Mouse (Mus musculus): ENCODE results near the gene Adnp. TPM values are rescaled to one million over a fixed set of nuclear protein-coding genes. Genes with fewer than 3 reads are reported as not detected.

The Adnp gene
- total and polyA plus RNA-seq, 3 experiments: 1.1 to 90.8 (median 45.6) TPM

DNA sequence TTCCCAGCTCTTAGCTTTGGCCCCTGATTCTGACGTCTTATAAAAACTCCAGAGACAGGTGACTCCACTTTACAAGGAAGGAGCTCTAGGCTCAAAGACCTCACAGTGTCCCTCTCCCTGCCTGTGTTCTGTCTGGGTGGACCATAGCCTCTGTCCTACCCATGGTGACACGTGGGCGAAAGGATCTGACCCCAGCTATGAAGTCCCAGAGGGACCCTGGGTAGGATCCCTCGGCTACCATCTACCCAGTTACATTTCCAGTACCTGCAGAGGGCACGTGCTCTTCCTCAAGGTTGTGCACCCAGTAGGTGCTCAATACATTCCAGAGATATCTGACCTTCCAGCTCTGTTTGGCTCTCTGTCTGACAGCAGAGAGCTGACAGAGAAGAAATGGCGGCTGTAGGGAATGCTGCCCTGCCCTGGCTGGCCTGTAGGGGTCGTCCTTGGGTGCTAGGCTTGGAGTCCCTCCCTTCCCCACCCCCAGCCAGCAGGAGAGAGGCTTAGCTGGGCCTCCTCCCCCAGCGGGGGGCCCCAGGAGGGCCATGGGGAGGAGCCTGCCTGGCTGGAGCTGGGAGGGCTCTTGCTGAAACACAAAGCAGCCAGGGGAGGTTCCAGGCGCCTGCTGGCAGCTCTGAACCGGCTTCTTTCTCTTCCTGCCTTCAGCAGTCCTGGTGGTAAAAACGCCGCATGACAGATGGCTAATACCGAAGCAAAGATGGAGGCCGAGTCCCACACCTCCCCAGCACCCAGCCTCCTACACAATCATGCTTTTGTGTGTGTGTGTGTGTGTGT is 52.6 kb downstream of the Adnp start:
- Histone ChIP-seq H3K4me3 (ENCODE audit: low read depth, low read length) (peak overlapping the region; percentile 69), H3K4me1 (ENCODE audit: insufficient read depth, low read depth, low read length) (peaks cover 50% of the 10 kb centered on the region), H3K36me3 (replicated peaks) (peaks cover 39% of the 10 kb centered on the region), H3K27me3 (ENCODE audit: insufficient read depth, low read length) (peaks cover 9% of the 10 kb centered on the region), H3K9me3 (replicated peaks) (no peaks in the 10 kb centered on the region)
- ATAC-seq (ENCODE audit: extremely low read depth, insufficient number of reproducible peaks, low FRiP score, poor library complexity, severe bottlenecking) (peak; percentile 99), DNase-seq (ENCODE audit: low spot score) (peak; percentile 99)
- no peak for TF ChIP-seq TAL1 (conservative IDR thresholded peaks at IDR 0.05; ENCODE audit: low read depth, low read length)
- TF ChIP-seq CTCF (IDR thresholded peaks at IDR 0.05; ENCODE audit: low read depth, low read length): peak; percentile 88
- no peak for TF ChIP-seq GATA2 (IDR thresholded peaks at IDR 0.05; ENCODE audit: borderline replicate concordance, low read depth, low read length)

DNA sequence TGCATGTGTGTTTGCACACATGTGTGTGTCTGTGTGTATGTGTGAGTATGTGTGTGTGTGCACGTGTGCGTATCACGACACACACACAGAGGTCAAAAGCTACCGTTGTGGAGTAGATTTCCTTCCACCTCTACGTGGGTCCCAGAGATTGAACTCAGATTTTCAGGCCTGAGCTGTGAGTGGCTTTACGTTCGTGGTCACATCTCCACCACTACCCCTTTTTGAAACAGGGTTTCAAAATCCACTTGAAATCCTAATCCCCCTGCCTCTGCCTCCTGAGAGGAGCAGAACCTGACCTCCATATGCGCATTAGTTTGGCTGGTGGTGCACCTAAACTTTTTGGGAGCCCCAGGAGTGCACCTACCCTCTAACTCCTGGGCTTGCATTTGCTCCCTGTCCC is 57.7 kb downstream of the Adnp start:
- DNase-seq (ENCODE audit: low spot score): no peak
- Histone ChIP-seq H3K9me3 (replicated peaks) (no peaks in the 10 kb centered on the region), H3K4me1 (ENCODE audit: insufficient read depth, low read depth, low read length) (peaks cover 28% of the 10 kb centered on the region), H3K4me3 (ENCODE audit: low read depth, low read length) (no peak overlapping the region), H3K27me3 (ENCODE audit: insufficient read depth, low read length) (no peaks in the 10 kb centered on the region), H3K36me3 (replicated peaks) (peaks cover 61% of the 10 kb centered on the region)
- no peak for ATAC-seq (ENCODE audit: extremely low read depth, insufficient number of reproducible peaks, low FRiP score, poor library complexity, severe bottlenecking)
- no peak for TF ChIP-seq POLR2AphosphoS5 (IDR thresholded peaks at IDR 0.05; ENCODE audit: insufficient replicate concordance, low read depth, low read length)
- TF ChIP-seq GATA1 (IDR thresholded peaks at IDR 0.05; ENCODE audit: borderline replicate concordance, low read length): no peak
- TF ChIP-seq CTCF (IDR thresholded peaks at IDR 0.05; ENCODE audit: low read depth, low read length): no peak
- no peak for TF ChIP-seq TAL1 (conservative IDR thresholded peaks at IDR 0.05; ENCODE audit: low read depth, low read length)
- no peak for TF ChIP-seq GATA2 (IDR thresholded peaks at IDR 0.05; ENCODE audit: borderline replicate concordance, low read depth, low read length)

DNA sequence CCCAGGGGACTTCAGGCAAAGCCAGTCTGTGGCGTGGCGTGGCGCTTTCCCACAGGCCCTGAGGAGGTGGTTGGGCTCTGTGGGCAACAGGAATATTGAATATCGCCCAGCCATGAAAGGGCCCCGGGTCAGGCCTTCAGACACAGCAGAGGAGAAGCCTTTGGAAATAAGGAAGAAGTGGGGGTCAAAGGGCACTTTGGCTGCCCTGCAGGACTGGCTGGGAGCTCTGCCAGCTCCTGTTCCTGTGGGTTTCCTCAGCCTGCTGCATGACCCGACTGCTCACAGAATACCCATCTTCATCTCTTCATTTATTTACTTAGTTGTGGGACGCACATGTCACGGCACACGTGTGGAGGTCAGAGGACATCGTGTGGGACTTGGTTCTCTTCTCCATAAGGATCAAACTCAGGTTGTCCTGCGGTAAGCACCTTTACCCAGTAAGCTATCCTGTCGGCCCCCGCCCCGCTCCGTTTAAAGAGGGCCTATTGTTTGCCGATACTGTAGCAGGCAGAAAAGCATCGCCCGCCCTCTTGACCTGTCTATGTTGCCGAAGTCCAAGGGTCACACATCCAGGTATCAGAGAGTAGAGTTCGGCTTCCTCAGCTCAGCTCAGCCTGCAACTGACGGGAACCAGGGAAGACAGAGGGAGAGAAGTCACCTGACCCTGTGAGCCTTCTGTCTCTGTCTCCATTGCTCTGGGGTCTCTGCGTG is 59.0 kb downstream of the Adnp start:
- H3K27me3 ChIP-seq (ENCODE audit: insufficient read depth, low read length): peaks cover 4% of the 10 kb centered on the region; the same call in 1 of the 2 replicates
- H3K4me3 ChIP-seq (ENCODE audit: low read depth, low read length): no peak overlapping the region
- no peaks in the 10 kb centered on the region for H3K9me3 ChIP-seq (replicated peaks)
- TF ChIP-seq GATA2 (IDR thresholded peaks at IDR 0.05; ENCODE audit: borderline replicate concordance, low read depth, low read length): no peak
- no peak for TF ChIP-seq TAL1 (conservative IDR thresholded peaks at IDR 0.05; ENCODE audit: low read depth, low read length)
- no peak for TF ChIP-seq GATA1 (IDR thresholded peaks at IDR 0.05; ENCODE audit: borderline replicate concordance, low read length)
- no peak for TF ChIP-seq POLR2AphosphoS5 (IDR thresholded peaks at IDR 0.05; ENCODE audit: insufficient replicate concordance, low read depth, low read length)
- TF ChIP-seq CTCF (IDR thresholded peaks at IDR 0.05; ENCODE audit: low read depth, low read length): no peak
- peaks cover 54% of the 10 kb centered on the region for H3K36me3 ChIP-seq (replicated peaks)
- peaks cover 14% of the 10 kb centered on the region for H3K4me1 ChIP-seq (ENCODE audit: insufficient read depth, low read depth, low read length)
- DNase-seq (ENCODE audit: low spot score): no peak
- ATAC-seq (ENCODE audit: extremely low read depth, insufficient number of reproducible peaks, low FRiP score, poor library complexity, severe bottlenecking): no peak

DNA sequence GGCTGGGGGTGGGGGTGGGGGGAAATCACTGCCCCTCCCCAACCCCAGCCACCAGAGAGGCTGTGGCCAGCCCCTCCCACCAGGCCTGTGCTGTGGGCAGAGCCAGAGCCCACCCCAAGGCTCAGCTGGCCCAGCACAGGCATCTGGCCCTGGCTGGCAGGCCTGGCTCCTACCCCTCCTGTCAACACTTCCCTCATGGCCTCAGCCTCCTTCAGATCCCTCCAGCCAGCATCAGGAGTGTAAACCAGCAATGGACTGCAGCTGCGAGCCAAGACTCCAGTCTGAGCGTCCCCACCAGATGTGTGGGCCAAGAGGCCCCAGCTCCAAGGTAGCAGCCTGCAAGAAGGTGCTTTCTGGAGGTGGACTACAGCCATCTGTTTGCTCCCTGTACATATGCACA is 61.5 kb downstream of the Adnp start:
- peaks cover 34% of the 10 kb centered on the region for H3K36me3 ChIP-seq (replicated peaks)
- TF ChIP-seq GATA1 (IDR thresholded peaks at IDR 0.05; ENCODE audit: borderline replicate concordance, low read length) (no peak), GATA2 (IDR thresholded peaks at IDR 0.05; ENCODE audit: borderline replicate concordance, low read depth, low read length) (no peak), CTCF (IDR thresholded peaks at IDR 0.05; ENCODE audit: low read depth, low read length) (no peak), POLR2AphosphoS5 (IDR thresholded peaks at IDR 0.05; ENCODE audit: insufficient replicate concordance, low read depth, low read length) (no peak), TAL1 (conservative IDR thresholded peaks at IDR 0.05; ENCODE audit: low read depth, low read length) (no peak)
- H3K9me3 ChIP-seq (replicated peaks): no peaks in the 10 kb centered on the region
- peaks cover 4% of the 10 kb centered on the region; the same call in 1 of the 2 replicates for H3K27me3 ChIP-seq (ENCODE audit: insufficient read depth, low read length)
- DNase-seq (ENCODE audit: low spot score): no peak
- no peak for ATAC-seq (ENCODE audit: extremely low read depth, insufficient number of reproducible peaks, low FRiP score, poor library complexity, severe bottlenecking)
- H3K4me3 ChIP-seq (ENCODE audit: low read depth, low read length): no peak overlapping the region
- H3K4me1 ChIP-seq (ENCODE audit: insufficient read depth, low read depth, low read length): peaks cover 9% of the 10 kb centered on the region; the same call in 1 of the 2 replicates

DNA sequence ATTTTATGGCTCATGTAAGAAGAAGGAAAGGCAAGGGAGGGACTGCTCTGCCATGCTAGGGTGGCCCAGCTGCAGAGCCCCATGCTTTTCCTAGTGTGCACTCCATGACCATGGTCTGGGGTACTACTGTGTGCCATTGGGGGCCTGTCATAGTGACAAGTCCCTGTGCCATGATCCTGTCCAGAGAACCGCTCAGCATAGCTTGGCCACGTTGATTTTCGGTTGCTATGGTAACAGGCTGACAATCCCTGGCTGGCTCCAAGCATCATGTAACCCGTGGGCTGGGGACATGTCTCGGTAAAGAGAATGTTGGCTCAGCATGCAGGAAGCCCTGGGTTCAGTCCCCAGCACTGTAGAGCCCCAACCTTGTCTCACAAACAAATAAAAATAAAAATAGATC is 63.1 kb downstream of the Adnp start:
- H3K9me3 ChIP-seq (replicated peaks): no peaks in the 10 kb centered on the region
- 0 out of 2 replicates have a peak, but pooled peaks cover 2% of the 10 kb centered on the region for H3K4me1 ChIP-seq (ENCODE audit: insufficient read depth, low read depth, low read length)
- H3K36me3 ChIP-seq (replicated peaks): peaks cover 17% of the 10 kb centered on the region
- no peak for TF ChIP-seq POLR2AphosphoS5 (IDR thresholded peaks at IDR 0.05; ENCODE audit: insufficient replicate concordance, low read depth, low read length)
- no peak for TF ChIP-seq GATA1 (IDR thresholded peaks at IDR 0.05; ENCODE audit: borderline replicate concordance, low read length)
- no peak for TF ChIP-seq CTCF (IDR thresholded peaks at IDR 0.05; ENCODE audit: low read depth, low read length)
- no peak for TF ChIP-seq TAL1 (conservative IDR thresholded peaks at IDR 0.05; ENCODE audit: low read depth, low read length)
- TF ChIP-seq GATA2 (IDR thresholded peaks at IDR 0.05; ENCODE audit: borderline replicate concordance, low read depth, low read length): no peak
- H3K27me3 ChIP-seq (ENCODE audit: insufficient read depth, low read length): peaks cover 4% of the 10 kb centered on the region; the same call in 1 of the 2 replicates
- ATAC-seq (ENCODE audit: extremely low read depth, insufficient number of reproducible peaks, low FRiP score, poor library complexity, severe bottlenecking) (no peak), DNase-seq (ENCODE audit: low spot score) (no peak)
- no peak overlapping the region for H3K4me3 ChIP-seq (ENCODE audit: low read depth, low read length)

DNA sequence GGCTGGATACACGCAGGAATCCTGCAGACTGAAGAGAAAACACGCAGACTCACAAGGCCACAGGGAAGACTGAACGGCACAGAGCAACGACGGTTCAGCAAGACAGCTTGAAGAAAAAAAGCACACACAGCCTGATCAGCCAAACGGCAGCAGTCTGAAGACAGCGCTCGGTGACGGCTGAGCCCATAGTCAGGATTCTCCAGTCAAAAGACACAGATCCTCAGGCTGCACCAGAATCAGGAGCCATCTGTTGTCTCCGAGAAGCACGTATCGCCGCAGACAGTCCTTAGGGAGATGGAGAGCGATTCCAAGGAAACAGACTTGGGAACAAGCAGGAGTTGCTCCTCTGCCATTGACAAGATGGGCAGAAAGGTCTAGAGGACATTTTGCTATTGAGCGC is 69.8 kb downstream of the Adnp start:
- no peak for ATAC-seq (ENCODE audit: extremely low read depth, insufficient number of reproducible peaks, low FRiP score, poor library complexity, severe bottlenecking)
- no peak for DNase-seq (ENCODE audit: low spot score)
- peaks cover 13% of the 10 kb centered on the region for H3K27me3 ChIP-seq (ENCODE audit: insufficient read depth, low read length)
- H3K9me3 ChIP-seq (replicated peaks): no peaks in the 10 kb centered on the region
- TF ChIP-seq CTCF (IDR thresholded peaks at IDR 0.05; ENCODE audit: low read depth, low read length) (no peak), GATA2 (IDR thresholded peaks at IDR 0.05; ENCODE audit: borderline replicate concordance, low read depth, low read length) (no peak), TAL1 (conservative IDR thresholded peaks at IDR 0.05; ENCODE audit: low read depth, low read length) (no peak), POLR2AphosphoS5 (IDR thresholded peaks at IDR 0.05; ENCODE audit: insufficient replicate concordance, low read depth, low read length) (no peak), GATA1 (IDR thresholded peaks at IDR 0.05; ENCODE audit: borderline replicate concordance, low read length) (no peak)
- no peaks in the 10 kb centered on the region for H3K36me3 ChIP-seq (replicated peaks)
- H3K4me3 ChIP-seq (ENCODE audit: low read depth, low read length): no peak overlapping the region
- peaks cover 3% of the 10 kb centered on the region; the same call in 1 of the 2 replicates for H3K4me1 ChIP-seq (ENCODE audit: insufficient read depth, low read depth, low read length)

Other genes starting within 250 kb of the Adnp start
- gene Ripor3, start 196.5 kb downstream of the Adnp start, total RNA-seq (2014; fragmentation: Nextera tagmentation): 5.2 and 6.9 TPM in 2 replicates
- gene Ripor3, start 196.5 kb downstream of the Adnp start, total RNA-seq (2017): 1.9 and 2.3 TPM in 2 replicates
- 6.5 and 8.7 TPM in 2 replicates for gene Ripor3, start 196.5 kb downstream of the Adnp start, polyA plus RNA-seq (2012)
- 3.1 and 4.8 TPM in 2 replicates for gene Pard6b, start 126.1 kb downstream of the Adnp start, total RNA-seq (2014; fragmentation: Nextera tagmentation)
- gene Pard6b, start 126.1 kb downstream of the Adnp start, total RNA-seq (2017): 5.3 and 5.5 TPM in 2 replicates
- gene Pard6b, start 126.1 kb downstream of the Adnp start, polyA plus RNA-seq (2012): 4.7 and 4.8 TPM in 2 replicates
- gene Gm20716, start 23.3 kb upstream of the Adnp start, total RNA-seq (2014; fragmentation: Nextera tagmentation): 45.3 and 45.8 TPM in 2 replicates
- gene Gm20716, start 23.3 kb upstream of the Adnp start, total RNA-seq (2017): 41.0 and 41.8 TPM in 2 replicates
- gene Gm20716, start 23.3 kb upstream of the Adnp start, polyA plus RNA-seq (2012): 0.01 TPM in 1 of 2 replicates, not detected in the other
- 56.8 and 88.5 TPM in 2 replicates for gene Dpm1, start 23.5 kb upstream of the Adnp start, total RNA-seq (2014; fragmentation: Nextera tagmentation)
- 54.3 and 60.8 TPM in 2 replicates for gene Dpm1, start 23.5 kb upstream of the Adnp start, total RNA-seq (2017)
- gene Dpm1, start 23.5 kb upstream of the Adnp start, polyA plus RNA-seq (2012): 49.5 and 66.0 TPM in 2 replicates
- 4.9 and 10.5 TPM in 2 replicates for gene Mocs3, start 23.5 kb upstream of the Adnp start, total RNA-seq (2014; fragmentation: Nextera tagmentation)
- 5.7 and 9.0 TPM in 2 replicates for gene Mocs3, start 23.5 kb upstream of the Adnp start, total RNA-seq (2017)
- 14.9 and 20.8 TPM in 2 replicates for gene Mocs3, start 23.5 kb upstream of the Adnp start, polyA plus RNA-seq (2012)
- gene Kcng1, start 74.6 kb upstream of the Adnp start, total RNA-seq (2014; fragmentation: Nextera tagmentation): not detected in 2 replicates
- 0.06 and 0.11 TPM in 2 replicates for gene Kcng1, start 74.6 kb upstream of the Adnp start, total RNA-seq (2017)
- not detected in 2 replicates for gene Kcng1, start 74.6 kb upstream of the Adnp start, polyA plus RNA-seq (2012)